Comparison of ENCODE assay signal across 24 mouse cellular contexts in the genomic region with DNA sequence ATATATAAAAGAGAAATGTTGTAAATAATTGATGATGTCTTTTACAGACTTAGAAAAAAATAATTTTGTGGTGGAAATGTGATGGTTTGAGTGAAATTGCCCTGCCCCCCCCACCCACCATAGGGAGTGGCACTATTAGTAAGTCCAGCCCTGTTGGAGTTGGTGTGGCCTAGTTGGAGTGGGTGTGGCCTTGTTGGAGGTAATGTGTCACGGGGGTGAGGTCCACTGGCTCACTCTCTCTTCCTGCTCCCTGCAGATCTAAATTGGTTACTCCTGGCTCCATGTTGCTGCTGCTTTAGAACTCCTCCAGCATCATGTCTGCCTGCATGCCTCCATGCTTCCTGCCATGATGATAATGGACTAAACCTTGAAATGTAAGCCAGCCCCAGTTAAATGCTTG.
DNase-seq lines count a peak whose midpoint lies in the region; ATAC-seq and TF ChIP-seq lines count a peak whose summit lies in the region.
"Had no signal": no experiment of that assay in that cellular context is flagged by ENCODE, and none has a peak within 500 bp of the region (broad histone marks: within the 10 kb centered on the region; RNA-seq: fewer than 3 reads in every experiment).

No protein-coding gene starts in this region.

- no peak overlapping the region for H3K4me2 ChIP-seq in liver, embryonic 12.5 days
- no peak overlapping the region for H3K4me2 ChIP-seq in liver, postnatal 0 days (ENCODE audit: low read depth, low read length)
- no peak overlapping the region for H3K4me2 ChIP-seq in liver, embryonic 13.5 days
- H3K4me2 ChIP-seq: embryonic facial prominence, embryonic 12.5 days; forebrain, embryonic 13.5 days; forebrain, embryonic 15.5 days had no signal

- H3K4me1 ChIP-seq in liver, embryonic 12.5 days, result 0 out of 2 replicates have a peak, but pooled peaks cover 4% of the 10 kb centered on the region
- H3K4me1 ChIP-seq in liver, postnatal 0 days (ENCODE audit: insufficient read depth), result no peaks in the 10 kb centered on the region
- no peaks in the 10 kb centered on the region for H3K4me1 ChIP-seq in liver, embryonic 13.5 days (replicated peaks)
- H3K4me1 ChIP-seq in kidney, adult 2 months (ENCODE audit: control insufficient read depth, insufficient read depth, low read length), result no peaks in the 10 kb centered on the region
- H3K4me1 ChIP-seq: embryonic facial prominence, embryonic 10.5 days; embryonic facial prominence, embryonic 12.5 days; forebrain, embryonic 13.5 days; forebrain, embryonic 15.5 days had no signal

- no peak for TF ChIP-seq EP300 in liver, postnatal 0 days (IDR thresholded peaks at IDR 0.05; ENCODE audit: low read depth)

- no peak overlapping the region for H3K4me3 ChIP-seq in liver, embryonic 12.5 days
- no peak overlapping the region for H3K4me3 ChIP-seq in liver, postnatal 0 days (ENCODE audit: low read depth, low read length)
- no peak overlapping the region for H3K4me3 ChIP-seq in liver, embryonic 13.5 days (replicated peaks)
- H3K4me3 ChIP-seq in kidney, adult 2 months (ENCODE audit: insufficient read depth, low read depth, low read length), result no peak overlapping the region
- no peak overlapping the region for H3K4me3 ChIP-seq in layer of hippocampus, adult 2 months
- H3K4me3 ChIP-seq: embryonic facial prominence, embryonic 10.5 days; embryonic facial prominence, embryonic 12.5 days; forebrain, embryonic 13.5 days; forebrain, embryonic 15.5 days had no signal

- no peak for TF ChIP-seq POLR2A in kidney, adult 2 months (IDR thresholded peaks at IDR 0.05; ENCODE audit: low read depth, low read length)

- 25% methylated on average over 1 of the region's 1 CpGs for WGBS in liver, embryonic 12.5 days (ENCODE audit: insufficient replicate concordance)
- WGBS in liver, postnatal 0 days (ENCODE audit: insufficient replicate concordance), result 71% methylated on average over 1 of the region's 1 CpGs
- 20% methylated on average over 1 of the region's 1 CpGs for WGBS in liver, embryonic 13.5 days (ENCODE audit: insufficient replicate concordance)
- 60% methylated on average over 1 of the region's 1 CpGs for WGBS in kidney, adult 2 months

- no peak for TF ChIP-seq CTCF in liver, postnatal 0 days (IDR thresholded peaks at IDR 0.05; ENCODE audit: low read depth)
- no peak for TF ChIP-seq CTCF in kidney, adult 2 months (conservative IDR thresholded peaks at IDR 0.05; ENCODE audit: insufficient read depth, insufficient read length, low read depth, low read length)
- no peak for TF ChIP-seq CTCF in layer of hippocampus, adult 2 months (conservative IDR thresholded peaks at IDR 0.05)

- no peak overlapping the region for H3K9ac ChIP-seq in liver, embryonic 12.5 days
- H3K9ac ChIP-seq in liver, postnatal 0 days (replicated peaks), result no peak overlapping the region
- H3K9ac ChIP-seq in liver, embryonic 13.5 days, result no peak overlapping the region
- H3K9ac ChIP-seq: embryonic facial prominence, embryonic 12.5 days; forebrain, embryonic 13.5 days; forebrain, embryonic 15.5 days; forebrain, postnatal 0 days had no signal

- no peaks in the 10 kb centered on the region for H3K9me3 ChIP-seq in liver, embryonic 12.5 days (replicated peaks)
- no peaks in the 10 kb centered on the region for H3K9me3 ChIP-seq in liver, postnatal 0 days (ENCODE audit: low read length)
- no peaks in the 10 kb centered on the region for H3K9me3 ChIP-seq in liver, embryonic 13.5 days (replicated peaks)
- H3K9me3 ChIP-seq: embryonic facial prominence, embryonic 10.5 days; embryonic facial prominence, embryonic 12.5 days; forebrain, embryonic 13.5 days; forebrain, embryonic 15.5 days had no signal

- no peak overlapping the region for H3K27ac ChIP-seq in liver, embryonic 12.5 days
- H3K27ac ChIP-seq in liver, postnatal 0 days (ENCODE audit: low read depth), result no peak overlapping the region
- no peak overlapping the region for H3K27ac ChIP-seq in liver, embryonic 13.5 days
- H3K27ac ChIP-seq in kidney, adult 2 months (ENCODE audit: insufficient read depth, low read depth, low read length), result no peak overlapping the region
- no peak overlapping the region for H3K27ac ChIP-seq in layer of hippocampus, adult 2 months
- H3K27ac ChIP-seq: embryonic facial prominence, embryonic 10.5 days; embryonic facial prominence, embryonic 12.5 days; forebrain, embryonic 13.5 days; forebrain, embryonic 15.5 days had no signal

- no peak for DNase-seq in liver, postnatal 0 days
- DNase-seq in ES-CJ7 (ENCODE audit: low read depth, low spot score), result peak; percentile 59
- DNase-seq in liver, embryonic 13.5 days, result no peak
- DNase-seq in natural killer cell, adult 2 months (ENCODE audit: low spot score in 2 of 2), result no peak
- no peak for DNase-seq in kidney, adult 2 months
- DNase-seq in layer of hippocampus, adult 2 months (ENCODE audit: low spot score in 2 of 2), result no peak
- DNase-seq: adrenal gland, adult 8-10 months; adrenal gland, postnatal 14 days; adrenal gland, postnatal 36 days; B cell, adult 2 months; cerebellum, adult 11-12 months; cerebellum, adult 2 months; cerebellum, adult 9-10 months; cerebellum, postnatal 10 days; cerebellum, postnatal 25 days; forebrain, postnatal 0 days had no signal

- 0 out of 2 replicates have a peak, but pooled peaks have one; percentile 35 for ATAC-seq in liver, embryonic 12.5 days
- ATAC-seq in liver, postnatal 0 days, result no peak
- peak; percentile 50; the same call in 1 of the 2 replicates for ATAC-seq in liver, embryonic 13.5 days (ENCODE audit: low read depth)
- ATAC-seq: activated CD4-positive, CD25-positive, alpha-beta regulatory T cell, adult 4 months; CD4-positive, CD25-positive, alpha-beta regulatory T cell, adult 4 months; forebrain, embryonic 13.5 days; forebrain, embryonic 15.5 days; forebrain, postnatal 0 days had no signal

- no peaks in the 10 kb centered on the region for H3K36me3 ChIP-seq in liver, embryonic 12.5 days
- H3K36me3 ChIP-seq in liver, postnatal 0 days (replicated peaks; ENCODE audit: insufficient read depth, low read length), result no peaks in the 10 kb centered on the region
- no peaks in the 10 kb centered on the region for H3K36me3 ChIP-seq in liver, embryonic 13.5 days
- no peaks in the 10 kb centered on the region for H3K36me3 ChIP-seq in kidney, adult 2 months (ENCODE audit: control insufficient read depth, insufficient read depth, low read length)
- H3K36me3 ChIP-seq: embryonic facial prominence, embryonic 10.5 days; embryonic facial prominence, embryonic 12.5 days; forebrain, embryonic 15.5 days had no signal

- H3K27me3 ChIP-seq in liver, embryonic 12.5 days (replicated peaks), result no peaks in the 10 kb centered on the region
- no peaks in the 10 kb centered on the region for H3K27me3 ChIP-seq in liver, postnatal 0 days (ENCODE audit: insufficient read depth, low read length)
- no peaks in the 10 kb centered on the region for H3K27me3 ChIP-seq in liver, embryonic 13.5 days
- H3K27me3 ChIP-seq in kidney, adult 2 months (replicated peaks; ENCODE audit: control insufficient read depth, insufficient read depth, low read length), result no peaks in the 10 kb centered on the region
- H3K27me3 ChIP-seq: CH12.LX; embryonic facial prominence, embryonic 12.5 days; forebrain, embryonic 13.5 days; forebrain, embryonic 15.5 days had no signal
